Mouse (Mus musculus) bone marrow, adult 2 months (tissue): ENCODE results near the gene Ddx10.

Experiments
- CTCF ChIP-seq: fragments of 200-500 bp; IDR thresholded peaks from 2 replicates; pipeline ENCODE4 v1.5.1; 2011; ENCODE audit warnings: low read length, control low read depth; ENCODE audit not compliant: control insufficient read depth, insufficient read depth
- POLR2A ChIP-seq: fragments of 200-500 bp; IDR thresholded peaks from 2 replicates; pipeline ENCODE4 v1.6.1; 2011; ENCODE audit warnings: low read depth, mild to moderate bottlenecking, control low read depth, low read length, borderline replicate concordance; ENCODE audit not compliant: control insufficient read depth

- TF ChIP-seq POLR2A (no peak), CTCF (no peak)
Measured at GRCm38 (mm10) chr9:53068166-53068565, 179.7 kb downstream of the Ddx10 start.
